Mouse (Mus musculus) hindbrain, embryonic 15.5 days (tissue): ENCODE data around the gene Spib. TPM values are rescaled to one million over a fixed set of nuclear protein-coding genes. Genes with fewer than 3 reads are reported as not detected.

Experiments used
- ATAC-seq: fragments of 200-750 bp; cut with Nextera tagmentation; 2 replicates; pipeline ENCODE4 v1.8.0; 2017; ENCODE audit warnings: low read depth, moderate number of reproducible peaks, moderate TSS enrichment; ENCODE audit not compliant: low FRiP score
- H3K27ac ChIP-seq: fragments of 300-500 bp; sonication (generic); replicated peaks from 2 replicates; pipeline ENCODE4 v1.5.1; 2015; ENCODE audit warnings: mild to moderate bottlenecking, inconsistent platforms
- H3K27me3 ChIP-seq: fragments of 300-500 bp; sonication (generic); 2 replicates; pipeline ENCODE4 v1.6.1; 2015; ENCODE audit warnings: control low read depth, inconsistent platforms
- H3K36me3 ChIP-seq: fragments of 300-500 bp; sonication (generic); 2 replicates; pipeline ENCODE4 v1.6.1; 2015; ENCODE audit warnings: control low read depth, inconsistent platforms
- H3K4me1 ChIP-seq: fragments of 300-500 bp; sonication (generic); replicated peaks from 2 replicates; pipeline ENCODE4 v1.6.1; 2015; ENCODE audit warnings: control low read depth, inconsistent platforms
- H3K4me2 ChIP-seq: fragments of 300-500 bp; sonication (generic); 2 replicates; pipeline ENCODE4 v1.6.1; 2015; ENCODE audit warnings: moderate library complexity, mild to moderate bottlenecking, inconsistent platforms
- H3K4me3 ChIP-seq: fragments of 300-500 bp; sonication (generic); 2 replicates; pipeline ENCODE4 v1.5.1; 2015; ENCODE audit warnings: mild to moderate bottlenecking, inconsistent platforms
- H3K9ac ChIP-seq: fragments of 300-500 bp; sonication (generic); 2 replicates; pipeline ENCODE4 v1.6.1; 2015; ENCODE audit warnings: inconsistent platforms
- H3K9me3 ChIP-seq: fragments of 300-500 bp; sonication (generic); 2 replicates; pipeline ENCODE4 v1.6.1; 2016; ENCODE audit warnings: control low read depth, inconsistent platforms
- WGBS: fragments of 180-500 bp; shearing (Covaris S2); methylation state at CpG from one replicate; pipeline ENCODE4 v1.1.7; 2015; 5-methylcytosine and 5-hydroxymethylcytosine counted together
- polyA plus RNA-seq: library from polyadenylated mRNA; unstranded; fragments of >200 nt; fragmentation: Nextera tagmentation; extraction: Ambion mirVana; gene quantifications from 2 replicates; pipeline ENCODE4 v1.2.1, GENCODE M21; 2015

The Spib gene
- polyA plus RNA-seq = not detected in 2 replicates

- Histone ChIP-seq H3K4me3 (no peak within 1 kb of the TSS), H3K9ac (no peak within 1 kb of the TSS), H3K27me3 (peaks cover 10% of the 10 kb centered on the region), H3K4me2 (no peak within 1 kb of the TSS), H3K4me1 (peaks cover 8% of the 10 kb centered on the region), H3K36me3 (no peaks in the 10 kb centered on the region), H3K27ac (no peak within 1 kb of the TSS), H3K9me3 (no peaks in the 10 kb centered on the region)
- 79% methylated on average over 4 of the region's 4 CpGs for WGBS
- no peak for ATAC-seq
Observed at GRCm38 (mm10) chr7:44531946-44532732, at the start of gene Spib. Gene Spib, minus strand, starts transcription at chr7:44532071.

- no peak overlapping the region for H3K4me3 ChIP-seq
- H3K4me1 ChIP-seq = peaks cover 5% of the 10 kb centered on the region; the same call in 1 of the 2 replicates
- 79% methylated on average over 6 of the region's 6 CpGs for WGBS
- H3K27ac ChIP-seq = no peak overlapping the region
- no peak overlapping the region for H3K4me2 ChIP-seq
- H3K9me3 ChIP-seq = peaks cover 4% of the 10 kb centered on the region; the same call in 1 of the 2 replicates
- ATAC-seq = no peak
- no peaks in the 10 kb centered on the region for H3K36me3 ChIP-seq
- H3K27me3 ChIP-seq = no peaks in the 10 kb centered on the region
- H3K9ac ChIP-seq = no peak overlapping the region
Observed at GRCm38 (mm10) chr7:44581637-44582036, 49.8 kb upstream of the Spib start.

DNA sequence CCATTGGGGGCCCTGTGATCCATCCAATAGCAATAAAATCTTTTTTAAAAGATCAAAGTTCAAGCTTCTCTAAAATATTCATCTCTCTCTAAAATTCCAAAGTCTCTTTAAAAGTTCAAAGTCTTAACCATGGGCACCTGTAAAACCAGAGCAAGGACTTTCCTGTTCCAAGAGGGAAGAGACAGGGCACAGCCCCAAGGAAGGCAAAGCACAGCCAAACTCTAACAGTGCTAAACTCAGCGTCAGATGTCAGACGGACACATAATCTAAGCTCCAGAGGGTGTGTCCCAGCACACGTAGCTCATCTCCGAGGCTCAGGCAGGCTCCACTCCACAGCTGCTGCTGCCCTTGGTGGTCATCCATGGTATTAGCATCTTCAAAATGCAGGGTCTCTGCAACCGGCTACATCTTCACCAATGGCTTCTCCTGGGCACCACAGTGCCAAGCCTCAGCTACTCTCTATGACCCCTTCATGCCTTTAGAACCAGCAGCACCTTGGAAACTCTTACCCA is 44.5 kb upstream of the Spib start:
- WGBS = 59% methylated on average over 5 of the region's 5 CpGs
- Histone ChIP-seq H3K36me3 (no peaks in the 10 kb centered on the region), H3K27ac (no peak overlapping the region), H3K4me3 (no peak overlapping the region), H3K27me3 (no peaks in the 10 kb centered on the region), H3K4me2 (no peak overlapping the region), H3K9me3 (peaks cover 4% of the 10 kb centered on the region; the same call in 1 of the 2 replicates), H3K4me1 (no peaks in the 10 kb centered on the region), H3K9ac (no peak overlapping the region)
- ATAC-seq = no peak

DNA sequence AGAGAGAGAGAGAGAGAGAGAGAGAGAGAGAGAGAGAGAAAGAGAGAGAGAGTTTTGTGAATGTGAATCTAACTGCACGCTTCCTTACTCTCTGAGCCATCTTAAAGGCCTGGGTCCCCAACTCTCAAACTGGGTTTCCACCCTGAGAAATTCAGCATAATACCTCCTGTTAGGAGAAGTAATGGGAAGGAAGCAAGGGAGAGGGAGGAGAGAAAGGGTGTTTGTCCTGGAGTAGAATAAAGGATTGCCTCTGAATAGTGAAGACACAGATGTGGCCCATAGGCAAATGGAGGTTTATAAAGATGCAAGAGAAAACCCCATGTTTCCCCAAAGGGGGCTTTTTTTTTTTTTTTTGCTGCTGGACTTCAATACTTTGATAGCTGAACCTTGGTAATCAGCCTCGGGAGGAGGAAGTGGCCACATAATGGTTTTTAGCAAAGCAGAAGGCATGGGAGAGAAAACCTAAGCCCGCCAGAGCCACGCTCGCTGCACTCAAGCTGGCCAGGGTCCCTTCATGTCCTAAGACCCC is 41.1 kb upstream of the Spib start:
- ATAC-seq = no peak

GRCm38 (mm10) chr7:44572213-44572701 is 40.4 kb upstream of the Spib start, which contains the start of gene Napsa:
Gene Napsa, plus strand, starts transcription at chr7:44572380.
- Histone ChIP-seq H3K27ac (no peak within 1 kb of the TSS), H3K27me3 (no peaks in the 10 kb centered on the region), H3K9me3 (no peaks in the 10 kb centered on the region), H3K4me3 (no peak within 1 kb of the TSS), H3K36me3 (no peaks in the 10 kb centered on the region), H3K9ac (no peak within 1 kb of the TSS), H3K4me1 (no peaks in the 10 kb centered on the region), H3K4me2 (no peak within 1 kb of the TSS)
- WGBS = 30% methylated on average over 7 of the region's 7 CpGs
- no peak for ATAC-seq

More for the DNA sequence above, 41.1 kb upstream of the Spib start:
- Histone ChIP-seq H3K4me3 (no peak overlapping the region), H3K27ac (no peak overlapping the region), H3K9me3 (no peaks in the 10 kb centered on the region), H3K9ac (no peak overlapping the region), H3K27me3 (no peaks in the 10 kb centered on the region), H3K4me2 (no peak overlapping the region), H3K4me1 (no peaks in the 10 kb centered on the region), H3K36me3 (no peaks in the 10 kb centered on the region)
- WGBS = 69% methylated on average over 5 of the region's 5 CpGs

GRCm38 (mm10) chr7:44571811-44572210 is 39.9 kb upstream of the Spib start:
- H3K4me2 ChIP-seq = no peak overlapping the region
- no peak overlapping the region for H3K4me3 ChIP-seq
- no peak overlapping the region for H3K27ac ChIP-seq
- no peak overlapping the region for H3K9ac ChIP-seq
- H3K9me3 ChIP-seq = no peaks in the 10 kb centered on the region
- 32% methylated on average over 4 of the region's 4 CpGs for WGBS
- ATAC-seq = no peak
- H3K36me3 ChIP-seq = no peaks in the 10 kb centered on the region
- no peaks in the 10 kb centered on the region for H3K4me1 ChIP-seq
- H3K27me3 ChIP-seq = no peaks in the 10 kb centered on the region

DNA sequence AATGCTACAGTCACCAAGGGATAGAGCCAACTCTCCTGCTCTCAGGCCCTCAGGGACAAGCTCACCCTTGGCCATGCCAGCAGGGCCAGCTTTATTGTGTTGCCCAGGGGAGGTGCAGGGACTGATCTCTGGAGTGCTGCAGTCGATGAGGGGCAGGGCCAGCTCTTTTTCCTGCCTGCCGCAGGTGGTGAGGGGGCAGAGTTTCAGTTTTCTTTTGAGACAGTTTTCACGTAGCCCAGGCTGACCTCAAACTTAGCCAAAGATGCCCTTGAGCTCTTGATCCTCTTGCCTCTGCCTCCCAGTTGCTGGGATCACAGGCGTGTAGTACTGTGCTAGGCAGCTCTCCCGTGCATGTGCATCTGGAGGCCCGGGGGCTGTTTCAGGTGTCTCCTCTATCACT is 39.1 kb upstream of the Spib start:
- H3K9ac ChIP-seq = no peak overlapping the region
- ATAC-seq = no peak
- H3K4me1 ChIP-seq = no peaks in the 10 kb centered on the region
- H3K27me3 ChIP-seq = no peaks in the 10 kb centered on the region
- 92% methylated on average over 6 of the region's 6 CpGs for WGBS
- H3K27ac ChIP-seq = no peak overlapping the region
- H3K4me2 ChIP-seq = no peak overlapping the region
- H3K36me3 ChIP-seq = no peaks in the 10 kb centered on the region
- no peak overlapping the region for H3K4me3 ChIP-seq
- H3K9me3 ChIP-seq = no peaks in the 10 kb centered on the region

GRCm38 (mm10) chr7:44568803-44569202 is 36.9 kb upstream of the Spib start:
- Histone ChIP-seq H3K36me3 (no peaks in the 10 kb centered on the region), H3K4me2 (no peak overlapping the region), H3K4me3 (no peak overlapping the region), H3K4me1 (no peaks in the 10 kb centered on the region), H3K9me3 (no peaks in the 10 kb centered on the region), H3K9ac (no peak overlapping the region), H3K27ac (no peak overlapping the region), H3K27me3 (no peaks in the 10 kb centered on the region)
- WGBS = 78% methylated on average over 9 of the region's 9 CpGs
- ATAC-seq = no peak

DNA sequence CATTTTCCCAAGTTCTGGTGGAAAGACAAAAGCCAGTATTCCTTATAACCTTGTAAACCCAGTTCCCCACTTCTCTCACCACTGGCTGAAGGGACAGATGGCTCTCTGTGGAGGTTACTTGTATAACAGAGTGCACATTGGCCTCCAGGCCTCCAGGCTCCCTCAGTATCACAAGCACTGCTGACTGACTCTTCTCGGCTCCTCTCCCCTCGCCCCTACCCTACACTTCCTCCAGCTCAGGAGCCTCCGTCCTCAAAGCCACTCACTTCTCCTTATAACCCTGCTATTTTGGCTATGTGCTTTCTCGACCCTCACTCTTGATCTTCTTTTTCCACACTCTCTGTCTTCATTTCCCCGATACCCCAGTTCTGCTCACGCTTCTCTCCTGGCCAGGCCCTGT is 33.5 kb upstream of the Spib start:
- Histone ChIP-seq H3K27ac (no peak overlapping the region), H3K36me3 (no peaks in the 10 kb centered on the region), H3K9me3 (no peaks in the 10 kb centered on the region), H3K9ac (no peak overlapping the region), H3K4me2 (no peak overlapping the region), H3K27me3 (no peaks in the 10 kb centered on the region), H3K4me1 (no peaks in the 10 kb centered on the region), H3K4me3 (no peak overlapping the region)
- ATAC-seq = no peak
- WGBS = 80% methylated on average over 6 of the region's 6 CpGs

- Histone ChIP-seq H3K27me3 (no peaks in the 10 kb centered on the region), H3K4me2 (no peak overlapping the region), H3K27ac (no peak overlapping the region), H3K4me1 (no peaks in the 10 kb centered on the region), H3K9me3 (no peaks in the 10 kb centered on the region), H3K9ac (no peak overlapping the region), H3K4me3 (no peak overlapping the region), H3K36me3 (no peaks in the 10 kb centered on the region)
- whole genome bisulfite sequencing = 88% methylated on average over 10 of the region's 10 CpGs
- no peak for ATAC-seq
Observed at GRCm38 (mm10) chr7:44564486-44564885, 32.6 kb upstream of the Spib start.

DNA sequence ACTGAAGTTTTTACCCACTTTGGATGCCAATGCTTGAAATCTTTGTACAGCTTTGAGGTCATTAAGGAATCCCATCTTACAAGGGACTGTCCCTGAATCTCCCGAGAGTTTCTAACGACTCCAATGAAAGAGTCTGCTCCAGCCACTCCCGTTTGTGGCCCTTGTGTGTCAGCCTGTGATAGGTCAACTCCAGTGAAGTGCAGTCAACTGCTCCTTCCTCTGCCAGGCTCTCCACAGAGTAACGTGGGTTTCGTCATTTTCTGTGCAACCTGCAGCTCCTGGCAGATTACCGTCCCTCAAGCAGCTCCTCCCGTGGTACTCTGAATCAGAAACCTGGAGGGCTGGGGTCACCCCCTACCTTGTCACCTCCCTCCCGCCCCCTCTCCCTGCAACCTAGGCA is 31.4 kb upstream of the Spib start:
- H3K9ac ChIP-seq = no peak overlapping the region
- H3K9me3 ChIP-seq = no peaks in the 10 kb centered on the region
- H3K4me1 ChIP-seq = no peaks in the 10 kb centered on the region
- no peak overlapping the region for H3K27ac ChIP-seq
- no peaks in the 10 kb centered on the region for H3K36me3 ChIP-seq
- no peak overlapping the region for H3K4me3 ChIP-seq
- no peak for ATAC-seq
- H3K27me3 ChIP-seq = no peaks in the 10 kb centered on the region
- 61% methylated on average over 8 of the region's 8 CpGs for WGBS
- no peak overlapping the region for H3K4me2 ChIP-seq
